Mouse (Mus musculus) urinary bladder, postnatal 14 days (tissue): ENCODE measurements around the gene Ddx23.

Experiments used
- DNase-seq: peaks from one replicate; pipeline ENCODE4 v3.0.0; 2021; ENCODE audit warnings: low spot score

The Ddx23 gene

GRCm38 (mm10) chr15:98662567-98663545 lies at the start of gene Ddx23:
Gene Ddx23 (minus strand): TSS chr15:98662894.
- peak; percentile 95 for DNase-seq

GRCm38 (mm10) chr15:98710442-98710841 lies 47.7 kb upstream of the Ddx23 start:
- DNase-seq = peak; percentile 74

- peak; percentile 87 for DNase-seq
These were observed 45.2 kb upstream of the Ddx23 start, which contains the start of gene Ccdc65 for GRCm38 (mm10) chr15:98707766-98708372. Gene Ccdc65 (plus strand): TSS chr15:98708207.

- no peak for DNase-seq
These were observed 41.6 kb upstream of the Ddx23 start for GRCm38 (mm10) chr15:98704312-98704711.

GRCm38 (mm10) chr15:98699190-98700105 lies 36.8 kb upstream of the Ddx23 start:
- DNase-seq = peak; percentile 87

- no peak for DNase-seq
These were observed 33.5 kb upstream of the Ddx23 start for GRCm38 (mm10) chr15:98696216-98696615.

GRCm38 (mm10) chr15:98695726-98696125 lies 33.0 kb upstream of the Ddx23 start:
- no peak for DNase-seq

GRCm38 (mm10) chr15:98692171-98692715 lies 29.5 kb upstream of the Ddx23 start:
- DNase-seq = peak; percentile 37

GRCm38 (mm10) chr15:98691486-98692147 lies 28.9 kb upstream of the Ddx23 start:
- no peak for DNase-seq

GRCm38 (mm10) chr15:98689682-98690081 lies 27.0 kb upstream of the Ddx23 start:
- no peak for DNase-seq

- DNase-seq = no peak
These were observed 23.2 kb upstream of the Ddx23 start for GRCm38 (mm10) chr15:98685926-98686325.

GRCm38 (mm10) chr15:98683746-98684145 lies 21.1 kb upstream of the Ddx23 start:
- no peak for DNase-seq

GRCm38 (mm10) chr15:98683177-98683576 lies 20.5 kb upstream of the Ddx23 start:
- DNase-seq = no peak

- DNase-seq = no peak
These were observed 18.9 kb upstream of the Ddx23 start for GRCm38 (mm10) chr15:98681633-98682032.

- DNase-seq = no peak
These were observed 18.0 kb upstream of the Ddx23 start for GRCm38 (mm10) chr15:98680660-98681059.

- no peak for DNase-seq
These were observed 15.3 kb upstream of the Ddx23 start for GRCm38 (mm10) chr15:98677977-98678376.

- peak; percentile 82 for DNase-seq
These were observed 14.4 kb upstream of the Ddx23 start, which contains the start of gene Rnd1 for GRCm38 (mm10) chr15:98676940-98677728. Gene Rnd1 (minus strand): TSS chr15:98677461.

GRCm38 (mm10) chr15:98676471-98676870 lies 13.8 kb upstream of the Ddx23 start:
- DNase-seq = no peak

- no peak for DNase-seq
These were observed 13.0 kb upstream of the Ddx23 start for GRCm38 (mm10) chr15:98675634-98676250.
